Mouse (Mus musculus) testis, adult 10 weeks (tissue): ENCODE data around the gene Atp8a2. TPM values are rescaled to one million over a fixed set of nuclear protein-coding genes. Genes with fewer than 3 reads are reported as not detected.

Experiments used
- polyA plus RNA-seq: library from polyadenylated mRNA; stranded (reverse); fragments of 350-450 nt; fragmentation: Illumina TruSeq; extraction: RNeasy Lipid Tissue Mini Kit (QIAGEN cat#74804); gene quantifications from one replicate; pipeline ENCODE4 v1.2.3, GENCODE M21; 2014; ENCODE audit warnings: low read depth, low replicate concordance

The Atp8a2 gene
- 49.7 TPM for polyA plus RNA-seq

GRCm38 (mm10) chr14:60196884-60197283 lies at the start of gene Atp8a2:
Atp8a2 (minus strand) TSS chr14:60197179.

GRCm38 (mm10) chr14:59625158-59625805 lies 571.7 kb downstream of the Atp8a2 start, which contains the start of gene Shisa2:
Shisa2 (plus strand) TSS chr14:59625308.

GRCm38 (mm10) chr14:59597398-59598259 lies 599.4 kb downstream of the Atp8a2 start, which contains the start of gene Cdadc1:
Cdadc1 (minus strand) TSS chr14:59597959.

Other genes with a start within 250 kb of the Atp8a2 start
- gene Nupl1, start 54.3 kb upstream of the Atp8a2 start, polyA plus RNA-seq = 2.6 TPM
- gene Gm49336, start 54.3 kb upstream of the Atp8a2 start, polyA plus RNA-seq = 212 TPM
- 484 TPM for gene Mtmr6, start 68.0 kb upstream of the Atp8a2 start, polyA plus RNA-seq
- 8.9 TPM for gene Amer2, start 176.1 kb upstream of the Atp8a2 start, polyA plus RNA-seq